Mouse (Mus musculus): ENCODE results near the gene Ddx59. TPM values are rescaled to one million over a fixed set of nuclear protein-coding genes. Genes with fewer than 3 reads are reported as not detected.

Gene Ddx59
- polyA plus RNA-seq, 1 experiment: 3.6 TPM

DNA sequence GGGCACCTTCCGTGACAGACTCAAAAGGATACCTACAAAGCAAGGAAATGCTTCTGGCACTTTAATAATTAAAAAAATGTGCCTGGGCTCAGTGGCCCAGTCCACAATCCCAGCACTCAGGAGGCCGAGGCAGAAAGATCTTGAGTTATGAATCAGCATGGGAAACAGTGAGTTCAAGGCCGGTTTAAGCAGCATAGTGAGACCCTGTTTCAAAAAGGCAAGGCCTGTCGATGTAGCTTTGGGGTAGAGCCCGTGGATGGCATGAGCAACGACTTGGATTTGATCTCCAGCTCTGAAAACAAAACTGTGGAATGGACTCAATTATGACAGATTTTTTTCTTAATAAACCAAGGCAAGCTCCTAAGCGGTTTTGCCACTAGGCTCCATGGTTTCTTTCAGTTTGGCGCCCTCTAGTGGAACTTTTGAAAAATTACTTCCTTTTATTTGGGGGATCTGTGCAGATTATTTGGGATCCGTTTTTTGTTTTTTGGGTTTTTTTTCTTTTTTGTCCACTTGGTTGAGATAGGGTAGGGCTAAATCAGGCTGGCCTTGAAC lies 43.7 kb downstream of the Ddx59 start:
- peak; percentile 14 for DNase-seq
- 26% methylated on average over 9 of the region's 9 CpGs for WGBS
- TF ChIP-seq POLR2A (IDR thresholded peaks at IDR 0.05; ENCODE audit: borderline replicate concordance, extremely low read depth, low read depth, low read length) (no peak), CTCF (IDR thresholded peaks at IDR 0.05; ENCODE audit: insufficient read depth, low read length) (peak; percentile 26; the same call in 1 of the 2 replicates)
- no peaks in the 10 kb centered on the region for H3K4me1 ChIP-seq (ENCODE audit: control insufficient read depth, insufficient read depth, low read length)
- H3K4me3 ChIP-seq (replicated peaks; ENCODE audit: extremely low read depth, low read depth, low read length): no peak overlapping the region

DNA sequence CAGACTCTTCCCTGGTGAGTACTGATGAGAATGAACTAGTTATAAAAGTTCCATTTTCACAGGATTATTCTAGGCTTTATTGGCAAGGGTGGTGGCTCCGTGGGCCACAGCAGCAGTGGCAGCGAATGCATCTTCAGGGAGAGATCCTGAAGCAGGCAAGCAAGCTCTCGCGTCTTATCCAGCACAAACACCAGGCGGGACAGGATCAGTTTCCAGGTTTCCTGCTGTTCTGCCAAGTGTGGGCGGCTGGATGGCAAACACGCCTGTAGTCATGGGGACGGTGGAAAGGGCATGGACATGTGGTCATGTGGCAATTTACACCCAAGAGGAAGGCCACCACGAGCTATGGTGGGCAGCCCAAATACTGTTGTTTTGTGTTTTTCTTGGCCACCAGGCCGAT lies 47.4 kb downstream of the Ddx59 start:
- TF ChIP-seq CTCF (IDR thresholded peaks at IDR 0.05; ENCODE audit: insufficient read depth, low read length) (no peak), POLR2A (IDR thresholded peaks at IDR 0.05; ENCODE audit: borderline replicate concordance, extremely low read depth, low read depth, low read length) (no peak)
- no peaks in the 10 kb centered on the region for H3K4me1 ChIP-seq (ENCODE audit: control insufficient read depth, insufficient read depth, low read length)
- no peak overlapping the region for H3K4me3 ChIP-seq (replicated peaks; ENCODE audit: extremely low read depth, low read depth, low read length)
- WGBS: 31% methylated on average over 10 of the region's 10 CpGs
- DNase-seq: no peak

DNA sequence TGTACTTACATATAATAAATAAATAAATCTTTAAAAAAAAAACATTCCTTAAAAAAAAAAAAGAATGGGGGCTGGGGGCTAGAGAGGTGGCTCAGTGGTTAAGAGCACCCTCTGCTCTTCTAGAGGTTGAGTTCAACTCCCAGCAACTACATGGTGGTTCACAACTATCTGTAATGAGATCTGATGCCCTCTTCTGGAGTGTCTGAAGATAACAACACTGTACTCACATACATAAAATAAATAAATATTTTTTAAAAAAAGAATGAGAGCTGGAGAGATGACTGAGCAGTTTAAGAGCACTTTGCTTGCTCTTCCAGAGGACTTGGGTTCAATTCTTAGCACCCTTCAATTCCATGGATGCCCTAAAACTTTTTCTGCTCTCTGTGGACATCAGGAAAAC lies 50.1 kb downstream of the Ddx59 start:
- no peak for DNase-seq
- H3K4me1 ChIP-seq (ENCODE audit: control insufficient read depth, insufficient read depth, low read length): no peaks in the 10 kb centered on the region
- TF ChIP-seq CTCF (IDR thresholded peaks at IDR 0.05; ENCODE audit: insufficient read depth, low read length) (no peak), POLR2A (IDR thresholded peaks at IDR 0.05; ENCODE audit: borderline replicate concordance, extremely low read depth, low read depth, low read length) (no peak)
- no peak overlapping the region for H3K4me3 ChIP-seq (replicated peaks; ENCODE audit: extremely low read depth, low read depth, low read length)

DNA sequence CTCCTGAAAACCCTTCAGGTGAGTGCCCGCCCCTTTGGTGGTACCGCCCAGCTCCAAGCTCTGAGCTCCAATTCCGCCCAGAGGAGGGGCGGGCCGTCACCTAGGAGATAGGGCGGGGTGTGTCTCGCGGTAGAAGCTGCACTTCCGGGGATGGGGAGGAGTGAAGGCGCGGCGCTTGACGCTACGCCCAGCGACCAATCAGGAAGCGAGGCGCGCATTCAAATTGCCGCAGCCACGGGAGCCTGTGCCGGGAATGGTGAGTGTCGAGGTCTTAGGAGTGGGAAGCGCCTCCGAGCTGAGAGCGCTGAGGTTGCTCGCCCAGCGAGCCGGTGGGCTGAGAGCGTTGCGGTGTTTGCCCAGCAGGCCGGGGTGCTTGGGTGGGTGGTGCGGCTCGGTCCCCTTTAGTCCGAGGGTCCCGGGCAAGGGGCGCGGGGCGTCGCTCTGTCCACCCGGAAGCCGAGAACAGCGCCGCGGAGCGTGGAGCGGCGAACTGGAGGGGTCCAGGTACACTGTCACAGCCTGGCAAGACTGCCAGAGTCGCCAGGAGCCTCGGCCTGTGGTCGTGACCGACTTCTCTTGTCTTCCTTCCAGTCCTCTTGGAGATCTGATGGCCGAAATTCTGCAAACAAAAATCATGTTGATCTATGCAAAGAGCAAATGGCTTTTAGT lies 51.2 kb downstream of the Ddx59 start, which contains the start of gene Kif14:
TSS of gene Kif14 (plus strand) at position 201 of the 669 bp plus-strand sequence.
- peak; percentile 93 for DNase-seq
- WGBS: under 1% methylated on average over 52 of the region's 52 CpGs
- TF ChIP-seq POLR2A (IDR thresholded peaks at IDR 0.05; ENCODE audit: borderline replicate concordance, extremely low read depth, low read depth, low read length): no peak
- TF ChIP-seq CTCF (IDR thresholded peaks at IDR 0.05; ENCODE audit: insufficient read depth, low read length): no peak
- no peaks in the 10 kb centered on the region for H3K4me1 ChIP-seq (ENCODE audit: control insufficient read depth, insufficient read depth, low read length)
- H3K4me3 ChIP-seq (replicated peaks; ENCODE audit: extremely low read depth, low read depth, low read length): peak within 1 kb of the TSS; percentile 52

DNA sequence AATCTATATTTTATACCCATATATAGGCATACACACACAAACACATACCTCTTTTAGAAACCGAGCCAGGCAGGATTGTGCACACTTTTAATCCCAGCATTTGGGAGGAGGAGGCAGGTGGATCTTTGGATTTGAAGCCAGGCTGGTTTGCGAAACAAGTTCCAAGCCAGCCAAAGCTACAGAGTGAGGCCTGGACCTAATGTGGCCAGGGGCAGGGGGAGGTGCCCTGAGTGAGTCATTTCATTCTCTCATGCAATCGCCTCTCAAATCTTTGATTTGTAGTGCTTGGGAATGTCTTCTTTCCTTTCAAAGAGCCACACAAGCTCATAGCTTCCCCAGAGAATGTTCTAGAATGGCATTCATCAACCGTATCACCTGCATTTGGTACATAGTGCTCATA lies 54.3 kb downstream of the Ddx59 start:
- no peak for TF ChIP-seq POLR2A (IDR thresholded peaks at IDR 0.05; ENCODE audit: borderline replicate concordance, extremely low read depth, low read depth, low read length)
- no peak for TF ChIP-seq CTCF (IDR thresholded peaks at IDR 0.05; ENCODE audit: insufficient read depth, low read length)
- Histone ChIP-seq H3K4me3 (replicated peaks; ENCODE audit: extremely low read depth, low read depth, low read length) (no peak overlapping the region), H3K4me1 (ENCODE audit: control insufficient read depth, insufficient read depth, low read length) (no peaks in the 10 kb centered on the region)
- 91% methylated on average over 4 of the region's 4 CpGs for WGBS
- DNase-seq: no peak

DNA sequence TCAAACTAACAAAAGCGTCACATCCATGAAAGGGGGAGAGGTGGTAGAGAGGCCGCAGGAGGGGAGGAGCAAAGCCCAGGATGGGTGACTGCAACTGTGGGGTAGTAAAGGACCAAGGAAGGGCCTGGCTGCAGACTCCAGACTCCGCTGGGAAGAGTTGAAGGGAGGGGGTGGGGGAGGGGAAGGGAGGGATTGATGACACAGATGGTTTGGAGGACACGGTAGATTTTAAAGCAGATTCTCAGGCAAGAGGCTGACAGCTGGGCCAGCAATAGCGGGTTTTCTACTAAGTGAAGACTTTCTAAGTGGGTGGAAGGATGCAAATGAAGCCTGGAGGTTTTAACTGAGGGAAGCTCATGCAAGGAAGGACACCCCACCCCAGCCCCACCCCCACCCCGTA lies 55.4 kb downstream of the Ddx59 start:
- H3K4me3 ChIP-seq (replicated peaks; ENCODE audit: extremely low read depth, low read depth, low read length): no peak overlapping the region
- H3K4me1 ChIP-seq (ENCODE audit: control insufficient read depth, insufficient read depth, low read length): no peaks in the 10 kb centered on the region
- 49% methylated on average over 6 of the region's 6 CpGs for WGBS
- no peak for DNase-seq
- TF ChIP-seq CTCF (IDR thresholded peaks at IDR 0.05; ENCODE audit: insufficient read depth, low read length): no peak

Other genes with a start within 250 kb of the Ddx59 start
- 0.14 TPM in 1 of 2 replicates, not detected in the other for gene Mroh3, start 202.4 kb upstream of the Ddx59 start, polyA plus RNA-seq (2012; rRNA removed)
- gene Inava, start 181.0 kb upstream of the Ddx59 start, polyA plus RNA-seq (2012; rRNA removed): 4.2 and 7.3 TPM in 2 replicates
- gene Gpr25, start 154.4 kb upstream of the Ddx59 start, polyA plus RNA-seq (2012; rRNA removed): 0.14 and 0.45 TPM in 2 replicates
- 11.6 and 18.7 TPM in 2 replicates for gene Camsap2, start 69.2 kb upstream of the Ddx59 start, polyA plus RNA-seq (2012; rRNA removed)
- gene Kif14, start 51.1 kb downstream of the Ddx59 start, polyA plus RNA-seq (2012; rRNA removed): 0.07 and 0.25 TPM in 2 replicates
- gene Zfp281, start 209.6 kb downstream of the Ddx59 start, polyA plus RNA-seq (2012; rRNA removed): 3.6 and 4.6 TPM in 2 replicates

Measured in lung, adult 2 months (tissue).